Mouse (Mus musculus): ENCODE data around the gene Slc26a8. TPM values are rescaled to one million over a fixed set of nuclear protein-coding genes. Genes with fewer than 3 reads are reported as not detected.

Slc26a8 gene
- polyA plus RNA-seq, 1 experiment from 2014 or later, result 0.24 TPM

DNA sequence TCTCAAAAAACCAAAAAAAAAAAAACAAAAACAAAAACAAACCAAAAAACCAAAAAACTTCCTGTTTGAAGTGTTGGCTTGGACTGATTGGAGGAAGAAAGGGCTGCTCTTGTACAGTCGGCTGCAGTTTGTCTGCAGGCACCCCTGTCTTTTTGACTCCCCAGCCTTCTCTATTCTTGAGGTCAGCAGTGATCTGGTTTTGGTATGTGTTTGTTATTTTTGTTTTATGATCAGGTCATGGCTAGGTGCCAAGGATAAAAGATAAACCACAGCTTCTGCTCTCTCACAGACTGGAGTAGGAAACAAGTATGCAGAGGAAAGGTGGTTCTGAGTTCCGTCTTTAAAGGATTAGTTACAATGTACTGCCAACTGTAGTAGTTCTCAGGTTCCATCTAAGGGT, 12.6 kb upstream of the Slc26a8 start:
- WGBS, result 59% methylated on average over 2 of the region's 2 CpGs
- Histone ChIP-seq H3K4me2 (replicated peaks; ENCODE audit: low read depth) (no peak overlapping the region), H3K9me3 (ENCODE audit: control insufficient read depth, low read length) (no peaks in the 10 kb centered on the region), H3K9ac (ENCODE audit: low read length) (no peak overlapping the region), H3K4me3 (ENCODE audit: low read depth, low read length) (no peak overlapping the region), H3K4me1 (replicated peaks; ENCODE audit: control insufficient read depth, insufficient read depth) (no peaks in the 10 kb centered on the region; the same call in 1 of the 2 replicates), H3K27ac (replicated peaks) (no peak overlapping the region), H3K27me3 (ENCODE audit: control insufficient read depth, insufficient read depth, low read length) (no peaks in the 10 kb centered on the region), H3K36me3 (ENCODE audit: control insufficient read depth, insufficient read depth, low read length) (no peaks in the 10 kb centered on the region)
- ATAC-seq (ENCODE audit: low FRiP score, low TSS enrichment) (no peak), DNase-seq (ENCODE audit: low spot score) (no peak)
- TF ChIP-seq EP300 (optimal IDR thresholded peaks at IDR 0.05) (no peak), CTCF (IDR thresholded peaks at IDR 0.05; ENCODE audit: low read depth) (no peak)

- Histone ChIP-seq H3K9me3 (ENCODE audit: control insufficient read depth, low read length) (no peaks in the 10 kb centered on the region), H3K4me1 (replicated peaks; ENCODE audit: control insufficient read depth, insufficient read depth) (peaks cover 2% of the 10 kb centered on the region), H3K9ac (ENCODE audit: low read length) (no peak overlapping the region), H3K27ac (replicated peaks) (no peak overlapping the region), H3K27me3 (ENCODE audit: control insufficient read depth, insufficient read depth, low read length) (no peaks in the 10 kb centered on the region), H3K4me2 (replicated peaks; ENCODE audit: low read depth) (no peak overlapping the region), H3K36me3 (ENCODE audit: control insufficient read depth, insufficient read depth, low read length) (no peaks in the 10 kb centered on the region), H3K4me3 (ENCODE audit: low read depth, low read length) (no peak overlapping the region)
- DNase-seq (ENCODE audit: low spot score) (peak; percentile 31), ATAC-seq (ENCODE audit: low FRiP score, low TSS enrichment) (peak; percentile 27; the same call in 1 of the 2 replicates)
- TF ChIP-seq EP300 (optimal IDR thresholded peaks at IDR 0.05) (no peak), CTCF (IDR thresholded peaks at IDR 0.05; ENCODE audit: low read depth) (no peak)
- WGBS, result 68% methylated on average over 3 of the region's 3 CpGs
Observed at GRCm38 (mm10) chr17:28701737-28702136, 11.7 kb upstream of the Slc26a8 start.

- WGBS, result 86% methylated on average over 4 of the region's 4 CpGs
- Histone ChIP-seq H3K9ac (ENCODE audit: low read length) (no peak overlapping the region), H3K27ac (replicated peaks) (no peak overlapping the region), H3K27me3 (ENCODE audit: control insufficient read depth, insufficient read depth, low read length) (no peaks in the 10 kb centered on the region), H3K36me3 (ENCODE audit: control insufficient read depth, insufficient read depth, low read length) (no peaks in the 10 kb centered on the region), H3K9me3 (ENCODE audit: control insufficient read depth, low read length) (no peaks in the 10 kb centered on the region), H3K4me3 (ENCODE audit: low read depth, low read length) (no peak overlapping the region), H3K4me1 (replicated peaks; ENCODE audit: control insufficient read depth, insufficient read depth) (peaks cover 7% of the 10 kb centered on the region), H3K4me2 (replicated peaks; ENCODE audit: low read depth) (no peak overlapping the region)
- TF ChIP-seq CTCF (IDR thresholded peaks at IDR 0.05; ENCODE audit: low read depth), result no peak
- no peak for DNase-seq (ENCODE audit: low spot score)
- no peak for ATAC-seq (ENCODE audit: low FRiP score, low TSS enrichment)
Observed at GRCm38 (mm10) chr17:28701171-28701570, 11.1 kb upstream of the Slc26a8 start.

GRCm38 (mm10) chr17:28699789-28700188, 9.8 kb upstream of the Slc26a8 start:
- Histone ChIP-seq H3K4me3 (ENCODE audit: low read depth, low read length) (no peak overlapping the region), H3K4me2 (replicated peaks; ENCODE audit: low read depth) (no peak overlapping the region), H3K4me1 (replicated peaks; ENCODE audit: control insufficient read depth, insufficient read depth) (peaks cover 8% of the 10 kb centered on the region), H3K27me3 (ENCODE audit: control insufficient read depth, insufficient read depth, low read length) (no peaks in the 10 kb centered on the region), H3K9me3 (ENCODE audit: control insufficient read depth, low read length) (no peaks in the 10 kb centered on the region), H3K36me3 (ENCODE audit: control insufficient read depth, insufficient read depth, low read length) (no peaks in the 10 kb centered on the region), H3K27ac (replicated peaks) (no peak overlapping the region), H3K9ac (ENCODE audit: low read length) (no peak overlapping the region)
- 79% methylated on average over 7 of the region's 7 CpGs for WGBS
- ATAC-seq (ENCODE audit: low FRiP score, low TSS enrichment), result no peak
- TF ChIP-seq EP300 (optimal IDR thresholded peaks at IDR 0.05), result no peak
- no peak for TF ChIP-seq CTCF (IDR thresholded peaks at IDR 0.05; ENCODE audit: low read depth)
- DNase-seq (ENCODE audit: low spot score), result no peak

GRCm38 (mm10) chr17:28698672-28699071, 8.6 kb upstream of the Slc26a8 start:
- no peaks in the 10 kb centered on the region for H3K36me3 ChIP-seq (ENCODE audit: control insufficient read depth, insufficient read depth, low read length)
- no peaks in the 10 kb centered on the region for H3K27me3 ChIP-seq (ENCODE audit: control insufficient read depth, insufficient read depth, low read length)
- WGBS, result 53% methylated on average over 2 of the region's 2 CpGs
- H3K4me2 ChIP-seq (replicated peaks; ENCODE audit: low read depth), result no peak overlapping the region
- TF ChIP-seq CTCF (IDR thresholded peaks at IDR 0.05; ENCODE audit: low read depth) (no peak), EP300 (optimal IDR thresholded peaks at IDR 0.05) (no peak)
- no peak overlapping the region for H3K9ac ChIP-seq (ENCODE audit: low read length)
- peak; percentile 32 for DNase-seq (ENCODE audit: low spot score)
- H3K9me3 ChIP-seq (ENCODE audit: control insufficient read depth, low read length), result no peaks in the 10 kb centered on the region
- H3K4me1 ChIP-seq (replicated peaks; ENCODE audit: control insufficient read depth, insufficient read depth), result peaks cover 10% of the 10 kb centered on the region
- H3K4me3 ChIP-seq (ENCODE audit: low read depth, low read length), result no peak overlapping the region
- no peak; the same call in 1 of the 2 replicates for ATAC-seq (ENCODE audit: low FRiP score, low TSS enrichment)
- H3K27ac ChIP-seq (replicated peaks), result no peak overlapping the region

DNA sequence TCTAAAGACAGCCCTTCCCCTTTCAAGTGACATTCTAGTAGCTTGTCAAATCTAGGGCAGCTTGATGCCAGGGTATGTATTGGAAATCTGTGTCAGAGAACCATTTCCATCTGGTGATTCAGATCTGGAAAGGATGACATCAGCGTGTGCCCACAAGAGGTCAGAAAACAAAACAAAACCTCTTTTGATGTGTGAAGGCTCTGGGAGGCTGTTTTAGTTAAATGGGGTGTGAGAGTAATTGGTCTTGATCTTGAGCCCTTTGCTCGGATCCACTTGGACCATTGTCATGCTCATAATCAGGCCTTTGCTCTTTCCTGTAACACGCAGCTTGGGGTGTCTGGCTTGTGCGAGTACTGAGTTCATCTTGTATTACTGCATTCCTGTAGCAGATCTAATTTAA, 8.2 kb upstream of the Slc26a8 start:
- H3K9ac ChIP-seq (ENCODE audit: low read length), result no peak overlapping the region
- TF ChIP-seq EP300 (optimal IDR thresholded peaks at IDR 0.05), result no peak
- no peak for TF ChIP-seq CTCF (IDR thresholded peaks at IDR 0.05; ENCODE audit: low read depth)
- H3K36me3 ChIP-seq (ENCODE audit: control insufficient read depth, insufficient read depth, low read length), result no peaks in the 10 kb centered on the region
- no peaks in the 10 kb centered on the region for H3K9me3 ChIP-seq (ENCODE audit: control insufficient read depth, low read length)
- no peak overlapping the region for H3K4me2 ChIP-seq (replicated peaks; ENCODE audit: low read depth)
- H3K4me1 ChIP-seq (replicated peaks; ENCODE audit: control insufficient read depth, insufficient read depth), result peaks cover 11% of the 10 kb centered on the region
- H3K27me3 ChIP-seq (ENCODE audit: control insufficient read depth, insufficient read depth, low read length), result no peaks in the 10 kb centered on the region
- ATAC-seq (ENCODE audit: low FRiP score, low TSS enrichment) (no peak), DNase-seq (ENCODE audit: low spot score) (no peak)
- H3K4me3 ChIP-seq (ENCODE audit: low read depth, low read length), result no peak overlapping the region
- H3K27ac ChIP-seq (replicated peaks), result no peak overlapping the region; the same call in 1 of the 2 replicates
- WGBS, result 48% methylated on average over 4 of the region's 4 CpGs

Data from stomach, postnatal 0 days (tissue).